Mouse (Mus musculus) embryonic facial prominence, embryonic 14.5 days (tissue): ENCODE results near the gene Rec8. TPM values are rescaled to one million over a fixed set of nuclear protein-coding genes. Genes with fewer than 3 reads are reported as not detected.

Source experiments
- ATAC-seq: fragments of 200-750 bp; cut with Nextera tagmentation; 2 replicates; pipeline ENCODE4 v1.8.0; 2017; ENCODE audit warnings: low read depth, moderate number of reproducible peaks, moderate TSS enrichment
- DNase-seq: peaks from one replicate; pipeline ENCODE4 v3.0.0-alpha.2; 2015; ENCODE audit warnings: low spot score
- H3K27ac ChIP-seq: fragments of 300-500 bp; sonication (generic); replicated peaks from 2 replicates; pipeline ENCODE4 v1.5.1; 2014; ENCODE audit warnings: low read depth, mild to moderate bottlenecking, low read length, moderate library complexity
- H3K27me3 ChIP-seq: fragments of 300-500 bp; sonication (generic); replicated peaks from 2 replicates; pipeline ENCODE4 v1.6.1; 2014; ENCODE audit warnings: low read length; ENCODE audit not compliant: control insufficient read depth, insufficient read depth
- H3K36me3 ChIP-seq: fragments of 300-500 bp; sonication (generic); 2 replicates; pipeline ENCODE4 v1.6.1; 2014; ENCODE audit warnings: low read length, mixed read lengths; ENCODE audit not compliant: control insufficient read depth, insufficient read depth
- H3K4me1 ChIP-seq: fragments of 300-500 bp; sonication (generic); 2 replicates; pipeline ENCODE4 v1.6.1; 2014; ENCODE audit warnings: antibody characterized with exemption, low read length; ENCODE audit not compliant: control insufficient read depth, insufficient read depth
- H3K4me2 ChIP-seq: fragments of 300-500 bp; sonication (generic); 2 replicates; pipeline ENCODE4 v1.6.1; 2014; ENCODE audit warnings: low read depth, mild to moderate bottlenecking, low read length, moderate library complexity, mixed read lengths
- H3K4me3 ChIP-seq: fragments of 300-500 bp; sonication (generic); 2 replicates; pipeline ENCODE4 v1.5.1; 2014; ENCODE audit warnings: low read depth, mild to moderate bottlenecking, low read length
- H3K9ac ChIP-seq: fragments of 300-500 bp; sonication (generic); 2 replicates; pipeline ENCODE4 v1.6.1; 2014; ENCODE audit warnings: low read depth, mild to moderate bottlenecking, low read length, moderate library complexity, mixed read lengths
- H3K9me3 ChIP-seq: fragments of 300-500 bp; sonication (generic); 2 replicates; pipeline ENCODE4 v1.6.1; 2016; ENCODE audit warnings: low read length; ENCODE audit not compliant: control insufficient read depth
- WGBS: fragments of 180-500 bp; shearing (Covaris S2); extraction: QIAGEN DNeasy Blood & Tissue Kit; methylation state at CpG from one replicate; pipeline ENCODE4 v1.1.7; 2014; 5-methylcytosine and 5-hydroxymethylcytosine counted together
- polyA plus RNA-seq: library from polyadenylated mRNA; unstranded; fragments of >200 nt; fragmentation: Nextera tagmentation; extraction: Ambion mirVana; gene quantifications from 2 replicates; pipeline ENCODE4 v1.2.1, GENCODE M21; 2014

Gene Rec8
- polyA plus RNA-seq, 1 experiment from 2014 or later, result 2.3 TPM

- WGBS, result 27% methylated on average over 6 of the region's 8 CpGs
- ATAC-seq (peak; percentile 14; the same call in 1 of the 2 replicates), DNase-seq (no peak)
- peak overlapping the region; percentile 85 for H3K4me2 ChIP-seq
- H3K27me3 ChIP-seq, result no peaks in the 10 kb centered on the region
- no peaks in the 10 kb centered on the region for H3K9me3 ChIP-seq
- H3K9ac ChIP-seq, result peak overlapping the region; percentile 95
- peak overlapping the region; percentile 97 for H3K4me3 ChIP-seq
- peaks cover 52% of the 10 kb centered on the region for H3K36me3 ChIP-seq
- H3K4me1 ChIP-seq, result peaks cover 19% of the 10 kb centered on the region
- H3K27ac ChIP-seq, result peak overlapping the region; percentile 96
Measured at GRCm38 (mm10) chr14:55642679-55643059, 24.8 kb downstream of the Rec8 start.

DNA sequence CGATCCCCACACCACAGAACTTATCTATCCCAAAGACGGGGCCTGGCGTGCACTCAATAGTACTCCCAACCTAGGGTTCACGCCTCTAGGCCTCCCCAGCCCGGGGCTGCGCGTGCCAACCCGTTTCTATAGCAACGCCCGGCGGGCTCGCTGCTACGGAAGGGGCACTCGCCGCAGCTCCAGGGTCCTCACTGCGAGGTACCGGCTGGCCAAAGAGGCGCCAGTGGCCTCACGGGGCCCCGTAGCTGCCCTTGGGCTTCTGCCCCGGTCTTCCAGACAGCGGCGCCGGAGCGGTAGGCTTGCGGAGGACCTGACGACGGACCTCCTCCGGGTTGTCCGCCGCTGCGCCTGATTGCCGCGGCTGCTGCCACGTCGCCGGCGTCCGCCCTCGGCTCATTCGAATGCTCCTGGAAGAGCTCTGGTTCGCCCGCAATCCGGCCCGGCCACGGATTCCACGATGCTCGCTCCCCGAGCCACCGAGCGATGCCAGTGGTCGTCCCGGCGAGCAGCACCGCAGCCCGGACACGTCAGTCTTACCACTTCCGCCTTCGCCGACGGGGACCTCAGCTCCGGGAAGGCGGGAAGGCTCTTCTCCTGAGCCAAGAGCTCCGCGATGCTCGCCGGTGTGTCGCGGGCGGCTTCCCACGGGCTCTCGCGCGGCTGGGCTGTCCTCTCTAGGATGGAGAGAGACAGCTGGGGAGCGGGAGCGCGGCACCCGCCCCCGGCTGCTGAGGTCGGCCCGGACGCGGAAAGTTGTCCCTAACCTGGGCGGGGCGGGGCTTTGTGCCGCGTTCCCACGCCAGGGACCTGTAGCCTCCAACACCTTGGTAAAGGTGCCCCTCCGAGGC is 25.4 kb downstream of the Rec8 start, which contains the start of gene Tm9sf1:
Gene Tm9sf1, minus strand, starts transcription at position 747 of the 848 bp plus-strand sequence.
- H3K36me3 ChIP-seq, result peaks cover 46% of the 10 kb centered on the region
- H3K9ac ChIP-seq, result peak within 1 kb of the TSS; percentile 95
- under 1% methylated on average over 63 of the region's 89 CpGs for WGBS
- no peaks in the 10 kb centered on the region for H3K27me3 ChIP-seq
- peak; percentile 92 for DNase-seq
- peak; percentile 92 for ATAC-seq
- H3K4me1 ChIP-seq, result peaks cover 19% of the 10 kb centered on the region
- H3K9me3 ChIP-seq, result no peaks in the 10 kb centered on the region
- H3K4me2 ChIP-seq, result peak within 1 kb of the TSS; percentile 85
- peak within 1 kb of the TSS; percentile 96 for H3K27ac ChIP-seq
- H3K4me3 ChIP-seq, result peak within 1 kb of the TSS; percentile 97

- Histone ChIP-seq H3K4me1 (peaks cover 19% of the 10 kb centered on the region), H3K36me3 (peaks cover 35% of the 10 kb centered on the region), H3K4me3 (peak overlapping the region; percentile 97), H3K27me3 (no peaks in the 10 kb centered on the region), H3K27ac (peak overlapping the region; percentile 96), H3K9me3 (no peaks in the 10 kb centered on the region), H3K4me2 (peak overlapping the region; percentile 85), H3K9ac (peak overlapping the region; percentile 95)
- 19% methylated on average over 17 of the region's 17 CpGs for whole genome bisulfite sequencing
- DNase-seq (peak; percentile 10), ATAC-seq (no peak)
Measured at GRCm38 (mm10) chr14:55644261-55644888, 26.5 kb downstream of the Rec8 start.

DNA sequence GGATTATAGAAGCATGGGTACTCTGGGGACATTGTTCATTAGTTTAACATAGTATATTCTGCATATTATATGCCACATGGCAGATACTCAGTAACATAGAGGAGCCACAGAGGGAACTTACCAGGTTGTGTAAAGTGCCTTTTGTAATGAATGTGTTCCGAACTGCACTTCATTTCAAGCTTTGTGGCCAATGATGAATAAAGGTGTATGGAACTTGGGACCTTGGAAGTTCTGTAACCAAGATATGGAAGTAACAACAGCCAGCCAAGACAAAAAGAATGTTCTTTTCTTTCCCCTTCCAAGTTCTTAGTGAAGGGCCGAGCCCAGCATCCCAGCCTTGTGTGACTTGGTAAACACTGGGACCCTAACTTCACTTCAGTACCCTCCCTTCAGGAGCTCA is 32.0 kb downstream of the Rec8 start, which contains the start of gene Tssk4:
Gene Tssk4, plus strand, starts transcription at position 301 of the 400 bp plus-strand sequence.
- H3K4me2 ChIP-seq, result no peak within 1 kb of the TSS
- H3K9ac ChIP-seq, result no peak within 1 kb of the TSS

GRCm38 (mm10) chr14:55651528-55651927 is 33.7 kb downstream of the Rec8 start:
- Histone ChIP-seq H3K4me3 (no peak overlapping the region), H3K4me2 (no peak overlapping the region), H3K27me3 (no peaks in the 10 kb centered on the region), H3K9ac (no peak overlapping the region), H3K27ac (no peak overlapping the region), H3K4me1 (no peaks in the 10 kb centered on the region), H3K36me3 (peaks cover 2% of the 10 kb centered on the region; the same call in 1 of the 2 replicates), H3K9me3 (no peaks in the 10 kb centered on the region)
- ATAC-seq, result no peak
- DNase-seq, result no peak
- 90% methylated on average over 7 of the region's 7 CpGs for WGBS

More for the DNA sequence above, 32.0 kb downstream of the Rec8 start, which contains the start of gene Tssk4:
- peaks cover 6% of the 10 kb centered on the region for H3K4me1 ChIP-seq
- H3K27me3 ChIP-seq, result no peaks in the 10 kb centered on the region
- ATAC-seq (no peak), DNase-seq (no peak)
- no peak within 1 kb of the TSS for H3K27ac ChIP-seq
- peaks cover 10% of the 10 kb centered on the region; the same call in 1 of the 2 replicates for H3K36me3 ChIP-seq
- H3K4me3 ChIP-seq, result no peak within 1 kb of the TSS
- H3K9me3 ChIP-seq, result no peaks in the 10 kb centered on the region
- 91% methylated on average over 2 of the region's 2 CpGs for WGBS

DNA sequence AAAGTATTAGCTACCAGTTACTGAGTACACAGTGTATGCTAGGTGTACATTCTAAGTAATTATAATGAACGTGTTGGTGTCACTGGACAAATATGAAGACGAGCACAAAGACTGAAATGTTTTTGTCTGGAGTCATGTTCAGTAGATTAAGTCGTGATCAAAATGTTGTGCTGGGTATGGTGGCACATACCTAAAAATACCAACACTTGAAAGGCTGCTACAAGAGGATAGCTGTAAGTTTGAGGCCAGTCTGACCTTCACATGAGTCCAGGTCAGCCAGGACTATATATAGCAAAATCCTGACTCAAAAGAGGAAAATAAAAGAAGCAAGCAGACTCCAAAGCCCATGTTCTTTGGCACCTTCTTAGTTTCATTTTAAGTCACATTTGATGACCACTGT is 39.1 kb downstream of the Rec8 start:
- H3K36me3 ChIP-seq, result peaks cover 17% of the 10 kb centered on the region
- H3K9me3 ChIP-seq, result no peaks in the 10 kb centered on the region
- WGBS, result 85% methylated on average over 3 of the region's 3 CpGs
- DNase-seq, result no peak
- H3K4me3 ChIP-seq, result no peak overlapping the region
- no peak overlapping the region for H3K9ac ChIP-seq
- H3K4me1 ChIP-seq, result peaks cover 13% of the 10 kb centered on the region; the same call in 1 of the 2 replicates
- H3K27me3 ChIP-seq, result no peaks in the 10 kb centered on the region
- no peak overlapping the region for H3K4me2 ChIP-seq
- H3K27ac ChIP-seq, result no peak overlapping the region
- ATAC-seq, result no peak

DNA sequence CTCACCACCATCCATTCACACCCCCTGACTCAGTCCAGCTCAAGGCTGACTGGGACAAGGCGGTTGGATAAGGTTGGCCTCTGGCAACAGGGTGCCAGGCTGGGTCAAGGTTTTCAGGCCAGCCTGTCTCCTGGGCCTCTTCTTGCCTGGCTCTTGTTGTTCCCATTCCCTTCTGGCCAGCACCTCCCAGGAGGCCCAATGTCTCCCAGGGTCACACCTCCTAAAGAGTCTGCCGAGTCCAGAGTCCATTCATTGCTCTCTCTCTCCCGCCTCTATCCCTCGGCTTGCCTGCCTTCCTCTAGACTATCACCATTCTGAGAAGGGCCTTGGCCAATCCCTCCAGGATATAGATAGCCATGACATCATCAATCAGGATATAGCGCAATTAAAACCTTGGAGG is 40.2 kb downstream of the Rec8 start:
- DNase-seq, result no peak
- ATAC-seq, result no peak
- H3K4me3 ChIP-seq, result no peak overlapping the region

DNA sequence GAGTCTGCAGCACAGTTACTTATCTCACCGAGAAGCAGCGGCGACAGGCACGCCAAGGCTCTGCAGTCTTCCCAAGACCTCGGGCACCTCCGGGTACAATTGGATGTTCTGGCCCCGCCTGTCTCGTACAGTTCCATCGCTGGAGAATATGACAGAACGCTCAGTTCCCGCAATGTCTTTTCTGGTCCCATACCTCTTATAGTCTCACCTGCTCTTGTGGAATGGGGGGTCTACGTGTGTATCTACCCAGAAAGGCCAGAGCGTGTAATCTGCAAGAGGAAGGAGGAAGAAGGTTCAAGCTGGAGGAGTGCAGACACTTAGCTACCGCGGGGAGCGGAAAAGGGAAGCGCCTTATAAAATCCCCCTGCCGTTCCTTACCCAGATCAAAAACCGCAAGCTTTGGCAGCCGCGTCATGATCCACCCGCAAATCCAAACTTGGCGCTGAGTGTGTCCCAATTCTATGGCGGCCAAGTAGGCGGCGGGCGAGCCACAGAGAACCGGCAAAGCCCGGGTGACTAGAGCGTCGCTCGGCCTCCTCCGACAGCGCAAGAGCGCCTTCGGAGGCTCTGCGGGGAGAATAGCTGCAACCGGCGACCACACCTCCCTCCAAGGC is 42.2 kb downstream of the Rec8 start, which contains the start of gene Mdp1:
Gene Mdp1, minus strand, starts transcription at position 549 of the 614 bp plus-strand sequence.
- Histone ChIP-seq H3K4me3 (peak within 1 kb of the TSS; percentile 78), H3K27ac (peak within 1 kb of the TSS; percentile 84), H3K4me1 (peaks cover 13% of the 10 kb centered on the region; the same call in 1 of the 2 replicates), H3K27me3 (no peaks in the 10 kb centered on the region), H3K4me2 (peak within 1 kb of the TSS; percentile 65), H3K9ac (peak within 1 kb of the TSS; percentile 82), H3K36me3 (peaks cover 37% of the 10 kb centered on the region), H3K9me3 (no peaks in the 10 kb centered on the region)
- WGBS, result under 1% methylated on average over 37 of the region's 39 CpGs
- ATAC-seq, result peak; percentile 97
- peak; percentile 95 for DNase-seq

More for the DNA sequence above, 40.2 kb downstream of the Rec8 start:
- Histone ChIP-seq H3K27me3 (no peaks in the 10 kb centered on the region), H3K4me2 (no peak overlapping the region), H3K4me1 (peaks cover 13% of the 10 kb centered on the region; the same call in 1 of the 2 replicates), H3K27ac (no peak overlapping the region), H3K9ac (no peak overlapping the region), H3K36me3 (peaks cover 27% of the 10 kb centered on the region), H3K9me3 (no peaks in the 10 kb centered on the region)
- WGBS, result 94% methylated on average over 5 of the region's 5 CpGs
